Mouse (Mus musculus) myocyte (in vitro differentiated cells): ENCODE measurements around the gene Pde4a. TPM values are rescaled to one million over a fixed set of nuclear protein-coding genes. Genes with fewer than 3 reads are reported as not detected.

Experiments
- H3K27me3 ChIP-seq: one replicate; pipeline ENCODE4 v1.6.1; 2011; ENCODE audit not compliant: control insufficient read depth, insufficient read depth, insufficient read length
- H3K36me3 ChIP-seq: one replicate; pipeline ENCODE4 v1.6.1; 2011; ENCODE audit not compliant: control insufficient read depth, insufficient read depth
- H3K4me2 ChIP-seq: one replicate; pipeline ENCODE4 v1.6.1; 2011; ENCODE audit warnings: low read depth, control low read depth
- H3K4me3 ChIP-seq: one replicate; pipeline ENCODE4 v1.5.1; 2011; ENCODE audit warnings: mild to moderate bottlenecking, control low read depth, moderate library complexity
- H3K79me2 ChIP-seq: one replicate; pipeline ENCODE4 v1.6.1; 2011; ENCODE audit not compliant: control insufficient read depth, insufficient read depth
- H3ac ChIP-seq: one replicate; pipeline ENCODE4 v1.6.1; 2011; ENCODE audit not compliant: control insufficient read depth, insufficient read length
- CEBPB ChIP-seq: IDR thresholded peaks from 2 replicates; pipeline ENCODE4 v1.6.1; 2011; ENCODE audit warnings: mild to moderate bottlenecking, moderate library complexity; ENCODE audit not compliant: poor library complexity, insufficient read depth, severe bottlenecking
- E2F4 ChIP-seq: IDR thresholded peaks from one replicate; pipeline ENCODE4 v1.6.1; 2011; ENCODE audit warnings: mild to moderate bottlenecking, control low read depth, moderate library complexity; ENCODE audit not compliant: insufficient read depth
- MAX ChIP-seq: IDR thresholded peaks from one replicate; pipeline ENCODE4 v1.6.1; 2011; ENCODE audit warnings: low read depth, mild to moderate bottlenecking, control low read depth
- MYOD1 ChIP-seq, 3 experiments: IDR thresholded peaks; one replicate each; pipeline ENCODE4 v1.6.1; 2011; ENCODE audit warnings: control low read depth in 2 of 3, low read depth in 2 of 3, mild to moderate bottlenecking in 2 of 3, moderate library complexity in 1 of 3; ENCODE audit not compliant: insufficient read length in 2 of 3, control insufficient read depth in 1 of 3
- MYOG ChIP-seq, 3 experiments: IDR thresholded peaks; one replicate each; pipeline ENCODE4 v1.6.1; 2011; ENCODE audit warnings: control low read depth in 2 of 3, low read depth in 2 of 3, mild to moderate bottlenecking in 2 of 3; ENCODE audit not compliant: insufficient read length in 2 of 3, control insufficient read depth in 1 of 3, insufficient read depth in 1 of 3
- POLR2A ChIP-seq: IDR thresholded peaks from one replicate; pipeline ENCODE4 v1.6.1; 2011; ENCODE audit warnings: low read depth, mild to moderate bottlenecking, control low read depth, moderate library complexity; ENCODE audit not compliant: insufficient read length
- POLR2AphosphoS2 ChIP-seq: IDR thresholded peaks from one replicate; pipeline ENCODE4 v1.6.1; 2011; ENCODE audit warnings: low read depth, control low read depth; ENCODE audit not compliant: insufficient read length
- REST ChIP-seq: IDR thresholded peaks from one replicate; pipeline ENCODE4 v1.6.1; 2011; ENCODE audit warnings: mild to moderate bottlenecking, control low read depth, moderate library complexity; ENCODE audit not compliant: insufficient read depth, insufficient read length
- SRF ChIP-seq: IDR thresholded peaks from one replicate; pipeline ENCODE4 v1.6.1; 2011; ENCODE audit warnings: low read depth; ENCODE audit not compliant: control insufficient read depth, insufficient read length
- TCF12 ChIP-seq: IDR thresholded peaks from one replicate; pipeline ENCODE4 v1.6.1; 2011; ENCODE audit warnings: mild to moderate bottlenecking, control low read depth; ENCODE audit not compliant: poor library complexity, insufficient read depth, severe bottlenecking
- TCF3 ChIP-seq: IDR thresholded peaks from one replicate; pipeline ENCODE4 v1.6.1; 2011; ENCODE audit warnings: low read depth, control low read depth; ENCODE audit not compliant: insufficient read length
- USF1 ChIP-seq: IDR thresholded peaks from one replicate; pipeline ENCODE4 v1.6.1; 2011; ENCODE audit warnings: low read depth, mild to moderate bottlenecking, control low read depth, moderate library complexity
- polyA plus RNA-seq: library from polyadenylated mRNA; unstranded; fragments of >200 nt; fragmentation: generic; extraction: Trizol; gene quantifications from one replicate; pipeline ENCODE4 v1.2.1, GENCODE M21; 2012; ENCODE audit warnings: missing spikeins

The Pde4a gene
- polyA plus RNA-seq, 1 experiment: 3.6 TPM

- no peak for TF ChIP-seq REST
- H3K79me2 ChIP-seq: no peaks in the 10 kb centered on the region
- no peaks in the 10 kb centered on the region for H3K36me3 ChIP-seq
- no peak overlapping the region for H3K4me3 ChIP-seq
- H3K4me2 ChIP-seq: no peak overlapping the region
- H3ac ChIP-seq: no peak overlapping the region
- no peaks in the 10 kb centered on the region for H3K27me3 ChIP-seq
Measured at GRCm38 (mm10) chr9:21210821-21211220, 45.3 kb downstream of the Pde4a start.

GRCm38 (mm10) chr9:21211624-21212023 is 46.1 kb downstream of the Pde4a start:
- Histone ChIP-seq H3K4me2 (no peak overlapping the region), H3K36me3 (no peaks in the 10 kb centered on the region), H3K79me2 (no peaks in the 10 kb centered on the region), H3K27me3 (no peaks in the 10 kb centered on the region), H3K4me3 (no peak overlapping the region), H3ac (no peak overlapping the region)
- TF ChIP-seq TCF12: no peak
- TF ChIP-seq SRF: no peak

GRCm38 (mm10) chr9:21213617-21214190 is 48.2 kb downstream of the Pde4a start:
- Histone ChIP-seq H3K36me3 (no peaks in the 10 kb centered on the region), H3ac (no peak overlapping the region), H3K4me3 (no peak overlapping the region), H3K27me3 (no peaks in the 10 kb centered on the region), H3K79me2 (no peaks in the 10 kb centered on the region), H3K4me2 (no peak overlapping the region)
- TF ChIP-seq POLR2A (no peak), TCF3 (no peak), CEBPB (no peak), E2F4 (no peak), SRF (no peak), TCF12 (no peak), MYOD1 (IDR thresholded peaks at IDR 0.05; ENCODE audit: control insufficient read depth in 1 of 3, insufficient read length in 2 of 3, low read depth in 2 of 3) (no peak), REST (no peak)

- H3K4me3 ChIP-seq: no peak overlapping the region
- H3K4me2 ChIP-seq: no peak overlapping the region
- no peaks in the 10 kb centered on the region for H3K79me2 ChIP-seq
- no peaks in the 10 kb centered on the region for H3K27me3 ChIP-seq
- TF ChIP-seq MYOG (IDR thresholded peaks at IDR 0.05; ENCODE audit: control insufficient read depth in 1 of 3, insufficient read depth in 1 of 3, insufficient read length in 2 of 3, low read depth in 2 of 3) (no peak), POLR2AphosphoS2 (no peak), REST (no peak), MAX (no peak)
- H3K36me3 ChIP-seq: no peaks in the 10 kb centered on the region
- no peak overlapping the region for H3ac ChIP-seq
Measured at GRCm38 (mm10) chr9:21216050-21216841, 50.7 kb downstream of the Pde4a start.

- no peaks in the 10 kb centered on the region for H3K79me2 ChIP-seq
- H3K36me3 ChIP-seq: no peaks in the 10 kb centered on the region
- H3ac ChIP-seq: no peak overlapping the region
- H3K4me3 ChIP-seq: no peak overlapping the region
- no peaks in the 10 kb centered on the region for H3K27me3 ChIP-seq
- TF ChIP-seq REST (no peak), CEBPB (no peak), POLR2AphosphoS2 (no peak), E2F4 (no peak), SRF (no peak), TCF12 (no peak), TCF3 (no peak), POLR2A (no peak), MAX (no peak), MYOD1 (IDR thresholded peaks at IDR 0.05; ENCODE audit: control insufficient read depth in 1 of 3, insufficient read length in 2 of 3, low read depth in 2 of 3) (no peak), USF1 (no peak), MYOG (IDR thresholded peaks at IDR 0.05; ENCODE audit: control insufficient read depth in 1 of 3, insufficient read depth in 1 of 3, insufficient read length in 2 of 3, low read depth in 2 of 3) (no peak)
- no peak overlapping the region for H3K4me2 ChIP-seq
Measured at GRCm38 (mm10) chr9:21219820-21220219, 54.3 kb downstream of the Pde4a start.
